Mouse (Mus musculus): ENCODE results near the gene Myl4. TPM values are rescaled to one million over a fixed set of nuclear protein-coding genes. Genes with fewer than 3 reads are reported as not detected.

Gene Myl4
- polyA plus RNA-seq, 1 experiment from 2014 or later = 4.1 TPM

DNA sequence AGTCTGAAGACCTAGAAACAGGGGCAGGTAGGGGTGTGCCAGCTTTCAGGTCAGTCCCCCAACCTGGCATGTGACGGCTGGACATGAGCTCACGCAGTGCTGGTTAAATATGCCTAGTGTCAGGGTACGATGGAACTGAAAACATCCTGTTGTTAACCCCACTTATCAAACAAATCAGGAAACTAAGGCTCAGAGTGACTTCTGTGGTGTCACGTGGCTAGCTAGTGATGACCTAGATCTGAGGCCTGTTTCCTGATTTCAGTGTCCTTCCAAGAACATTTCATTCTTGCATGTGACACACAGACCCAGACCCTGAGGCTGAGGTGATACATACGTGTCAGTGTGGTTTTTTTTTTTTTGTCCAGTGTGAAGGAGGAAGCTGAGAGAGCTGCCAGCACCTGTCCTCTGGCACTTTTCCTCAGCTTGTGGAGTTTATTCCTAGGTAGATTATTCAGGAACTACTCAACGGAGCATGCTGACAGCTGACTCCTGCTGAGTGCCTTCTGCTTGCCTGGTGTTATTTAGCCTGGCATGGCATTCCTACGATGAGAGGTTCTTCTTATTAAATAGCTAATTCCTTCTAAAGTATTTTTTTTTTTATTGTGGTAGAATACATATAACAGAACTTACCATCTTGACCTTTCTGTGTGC, 79.8 kb downstream of the Myl4 start:
- H3K27ac ChIP-seq (ENCODE audit: low read depth, low read length) = no peak overlapping the region
- no peak overlapping the region for H3K4me3 ChIP-seq (ENCODE audit: low read depth, low read length)
- no peaks in the 10 kb centered on the region for H3K27me3 ChIP-seq (ENCODE audit: control insufficient read depth, insufficient read depth, low read length)
- no peak overlapping the region for H3K9ac ChIP-seq (replicated peaks; ENCODE audit: low read depth, low read length)
- no peaks in the 10 kb centered on the region for H3K36me3 ChIP-seq (ENCODE audit: control insufficient read depth, insufficient read depth, low read length)
- no peak for ATAC-seq (ENCODE audit: low read depth)
- H3K4me1 ChIP-seq (ENCODE audit: control insufficient read depth, insufficient read depth, low read length) = no peaks in the 10 kb centered on the region
- no peak overlapping the region for H3K4me2 ChIP-seq (ENCODE audit: low read depth, low read length)
- WGBS = 78% methylated on average over 7 of the region's 7 CpGs
- no peaks in the 10 kb centered on the region for H3K9me3 ChIP-seq (ENCODE audit: control insufficient read depth, low read length)

DNA sequence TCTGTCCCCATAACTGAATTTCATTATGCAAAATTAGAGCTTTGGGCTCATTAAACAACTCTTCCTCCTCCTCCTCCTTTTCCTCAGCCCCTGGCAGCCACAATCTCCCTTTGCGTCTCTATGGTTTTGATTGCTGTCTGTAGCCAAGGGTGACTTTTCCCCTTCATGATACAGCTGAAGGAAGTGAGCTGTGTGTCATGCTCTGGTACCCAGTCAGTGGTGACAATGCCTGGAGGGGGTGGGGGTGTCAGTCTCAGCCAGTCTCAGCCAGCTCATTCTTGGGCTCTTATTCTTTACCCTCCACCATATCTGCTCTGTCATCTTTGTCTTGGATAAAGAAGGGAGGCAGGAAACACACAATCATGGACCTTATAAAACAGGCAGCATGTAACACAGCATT, 80.8 kb downstream of the Myl4 start:
- ATAC-seq (ENCODE audit: low read depth) = no peak
- H3K4me3 ChIP-seq (ENCODE audit: low read depth, low read length) = no peak overlapping the region
- no peaks in the 10 kb centered on the region for H3K9me3 ChIP-seq (ENCODE audit: control insufficient read depth, low read length)
- H3K4me1 ChIP-seq (ENCODE audit: control insufficient read depth, insufficient read depth, low read length) = no peaks in the 10 kb centered on the region
- WGBS = 57% methylated on average over 1 of the region's 1 CpGs
- H3K27me3 ChIP-seq (ENCODE audit: control insufficient read depth, insufficient read depth, low read length) = no peaks in the 10 kb centered on the region
- H3K9ac ChIP-seq (replicated peaks; ENCODE audit: low read depth, low read length) = no peak overlapping the region
- H3K36me3 ChIP-seq (ENCODE audit: control insufficient read depth, insufficient read depth, low read length) = no peaks in the 10 kb centered on the region
- no peak overlapping the region for H3K4me2 ChIP-seq (ENCODE audit: low read depth, low read length)
- H3K27ac ChIP-seq (ENCODE audit: low read depth, low read length) = no peak overlapping the region

DNA sequence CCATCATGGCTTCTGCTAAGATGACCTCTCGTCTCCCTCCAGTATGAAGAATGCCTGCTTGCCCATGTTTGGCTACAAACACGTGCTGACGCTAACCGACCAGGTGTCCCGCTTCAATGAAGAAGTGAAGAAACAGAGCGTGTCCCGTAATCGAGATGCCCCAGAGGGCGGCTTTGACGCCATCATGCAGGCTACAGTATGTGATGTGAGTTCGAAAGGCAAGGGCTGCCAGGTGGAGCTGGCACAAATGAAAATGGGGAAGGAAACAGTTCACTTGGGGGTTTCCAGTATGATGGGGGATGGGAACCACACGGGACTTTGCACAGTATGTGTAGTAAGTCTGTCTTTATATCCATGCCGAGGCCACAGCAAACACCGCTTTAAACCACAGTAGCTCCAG, 86.5 kb downstream of the Myl4 start:
- Histone ChIP-seq H3K27ac (ENCODE audit: low read depth, low read length) (no peak overlapping the region), H3K27me3 (ENCODE audit: control insufficient read depth, insufficient read depth, low read length) (no peaks in the 10 kb centered on the region), H3K9me3 (ENCODE audit: control insufficient read depth, low read length) (no peaks in the 10 kb centered on the region), H3K9ac (replicated peaks; ENCODE audit: low read depth, low read length) (no peak overlapping the region), H3K4me1 (ENCODE audit: control insufficient read depth, insufficient read depth, low read length) (no peaks in the 10 kb centered on the region), H3K4me2 (ENCODE audit: low read depth, low read length) (no peak overlapping the region), H3K36me3 (ENCODE audit: control insufficient read depth, insufficient read depth, low read length) (no peaks in the 10 kb centered on the region), H3K4me3 (ENCODE audit: low read depth, low read length) (no peak overlapping the region)
- 96% methylated on average over 14 of the region's 14 CpGs for WGBS
- ATAC-seq (ENCODE audit: low read depth) = no peak

DNA sequence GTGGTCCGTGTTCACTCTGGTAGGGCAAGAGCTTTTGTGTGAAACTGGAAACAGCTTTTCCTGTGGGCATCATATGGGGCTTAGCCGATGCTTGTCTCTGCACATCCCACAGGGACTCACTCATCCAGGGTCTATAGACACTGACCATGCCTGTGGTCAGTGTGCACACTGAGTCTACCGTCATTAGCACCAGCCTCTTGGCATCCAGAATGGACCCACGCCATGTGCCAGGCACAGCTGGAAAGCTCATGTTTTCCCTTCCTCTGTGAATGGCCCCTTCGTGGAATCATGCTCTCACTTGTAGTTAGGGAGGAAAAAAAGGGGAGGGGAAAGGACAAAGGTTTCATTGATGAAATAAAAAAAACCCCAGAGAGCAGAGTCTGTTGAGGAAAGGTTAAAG, 87.5 kb downstream of the Myl4 start:
- 51% methylated on average over 5 of the region's 5 CpGs for WGBS
- no peaks in the 10 kb centered on the region for H3K9me3 ChIP-seq (ENCODE audit: control insufficient read depth, low read length)
- no peak for ATAC-seq (ENCODE audit: low read depth)

DNA sequence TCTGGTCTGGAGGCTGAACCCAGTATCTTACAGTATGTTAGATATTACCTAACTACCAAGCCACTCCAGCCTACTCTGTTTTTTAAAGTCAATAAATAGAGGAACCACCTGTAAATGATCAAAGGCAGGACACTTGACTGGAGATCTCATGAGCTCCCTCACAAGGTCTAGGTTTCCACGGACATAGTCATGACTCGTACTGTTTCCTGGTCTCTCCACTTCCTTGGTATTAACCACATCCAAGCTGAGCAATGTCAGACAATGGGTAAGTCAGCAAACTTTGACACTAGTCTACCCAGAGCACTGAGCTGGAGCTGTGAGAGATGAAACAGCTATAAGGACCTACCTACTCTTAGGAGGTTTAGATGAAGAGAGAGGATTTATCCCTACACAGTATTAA, 88.4 kb downstream of the Myl4 start:
- Histone ChIP-seq H3K4me3 (ENCODE audit: low read depth, low read length) (no peak overlapping the region), H3K4me2 (ENCODE audit: low read depth, low read length) (no peak overlapping the region), H3K27me3 (ENCODE audit: control insufficient read depth, insufficient read depth, low read length) (no peaks in the 10 kb centered on the region), H3K9ac (replicated peaks; ENCODE audit: low read depth, low read length) (no peak overlapping the region), H3K4me1 (ENCODE audit: control insufficient read depth, insufficient read depth, low read length) (no peaks in the 10 kb centered on the region), H3K27ac (ENCODE audit: low read depth, low read length) (no peak overlapping the region), H3K36me3 (ENCODE audit: control insufficient read depth, insufficient read depth, low read length) (no peaks in the 10 kb centered on the region), H3K9me3 (ENCODE audit: control insufficient read depth, low read length) (no peaks in the 10 kb centered on the region)
- WGBS = 86% methylated on average over 2 of the region's 2 CpGs
- ATAC-seq (ENCODE audit: low read depth) = no peak

More for the DNA sequence above, 87.5 kb downstream of the Myl4 start:
- Histone ChIP-seq H3K27ac (ENCODE audit: low read depth, low read length) (no peak overlapping the region), H3K4me3 (ENCODE audit: low read depth, low read length) (no peak overlapping the region), H3K4me1 (ENCODE audit: control insufficient read depth, insufficient read depth, low read length) (no peaks in the 10 kb centered on the region), H3K4me2 (ENCODE audit: low read depth, low read length) (no peak overlapping the region), H3K9ac (replicated peaks; ENCODE audit: low read depth, low read length) (no peak overlapping the region), H3K36me3 (ENCODE audit: control insufficient read depth, insufficient read depth, low read length) (no peaks in the 10 kb centered on the region), H3K27me3 (ENCODE audit: control insufficient read depth, insufficient read depth, low read length) (no peaks in the 10 kb centered on the region)

DNA sequence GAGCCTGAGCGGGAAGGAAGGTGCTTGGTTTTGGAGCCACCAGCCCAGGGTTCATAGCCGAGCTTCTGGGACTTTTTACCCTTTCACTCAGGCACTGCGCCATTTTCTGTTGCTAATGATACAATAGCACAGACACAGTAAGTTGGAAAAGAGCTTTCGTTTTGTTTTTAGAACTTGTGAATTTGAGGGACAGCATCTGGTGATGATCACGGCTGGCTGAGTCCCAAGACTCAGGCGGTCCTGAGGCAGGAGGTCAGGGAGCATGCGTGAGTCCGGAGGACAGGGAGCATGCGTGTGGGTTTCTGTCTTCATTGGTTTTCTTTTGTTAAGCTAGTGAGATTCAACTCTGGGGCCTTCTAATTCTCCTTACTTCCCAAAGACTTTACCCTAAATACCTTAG, 89.2 kb downstream of the Myl4 start:
- Histone ChIP-seq H3K27me3 (ENCODE audit: control insufficient read depth, insufficient read depth, low read length) (no peaks in the 10 kb centered on the region), H3K27ac (ENCODE audit: low read depth, low read length) (no peak overlapping the region), H3K36me3 (ENCODE audit: control insufficient read depth, insufficient read depth, low read length) (no peaks in the 10 kb centered on the region), H3K9me3 (ENCODE audit: control insufficient read depth, low read length) (no peaks in the 10 kb centered on the region), H3K4me1 (ENCODE audit: control insufficient read depth, insufficient read depth, low read length) (no peaks in the 10 kb centered on the region), H3K4me2 (ENCODE audit: low read depth, low read length) (no peak overlapping the region), H3K9ac (replicated peaks; ENCODE audit: low read depth, low read length) (no peak overlapping the region), H3K4me3 (ENCODE audit: low read depth, low read length) (no peak overlapping the region)
- 90% methylated on average over 9 of the region's 9 CpGs for WGBS
- no peak for ATAC-seq (ENCODE audit: low read depth)

DNA sequence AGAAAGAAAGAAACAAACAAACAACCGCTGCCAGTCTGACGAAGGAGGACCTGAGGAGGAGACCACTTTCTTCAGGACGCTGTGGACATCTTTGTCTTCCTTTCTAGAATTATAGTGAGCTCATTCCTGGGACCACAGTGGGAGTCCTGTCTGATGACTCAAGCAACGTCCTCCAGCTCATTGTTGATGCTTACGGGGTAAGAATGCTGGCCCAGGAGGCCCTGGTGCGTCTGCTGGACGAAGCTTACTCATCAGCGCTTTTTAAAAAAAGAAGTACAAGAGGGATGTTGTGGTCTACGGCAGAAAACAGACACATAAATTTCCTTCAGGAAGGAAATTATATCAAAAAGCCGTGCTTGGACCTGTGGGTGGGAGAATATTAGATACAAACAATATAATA, 90.4 kb downstream of the Myl4 start:
- Histone ChIP-seq H3K9ac (replicated peaks; ENCODE audit: low read depth, low read length) (no peak overlapping the region), H3K4me3 (ENCODE audit: low read depth, low read length) (no peak overlapping the region), H3K27me3 (ENCODE audit: control insufficient read depth, insufficient read depth, low read length) (no peaks in the 10 kb centered on the region), H3K4me1 (ENCODE audit: control insufficient read depth, insufficient read depth, low read length) (no peaks in the 10 kb centered on the region), H3K36me3 (ENCODE audit: control insufficient read depth, insufficient read depth, low read length) (no peaks in the 10 kb centered on the region), H3K4me2 (ENCODE audit: low read depth, low read length) (no peak overlapping the region), H3K9me3 (ENCODE audit: control insufficient read depth, low read length) (no peaks in the 10 kb centered on the region), H3K27ac (ENCODE audit: low read depth, low read length) (no peak overlapping the region)
- ATAC-seq (ENCODE audit: low read depth) = no peak
- 73% methylated on average over 10 of the region's 10 CpGs for WGBS

DNA sequence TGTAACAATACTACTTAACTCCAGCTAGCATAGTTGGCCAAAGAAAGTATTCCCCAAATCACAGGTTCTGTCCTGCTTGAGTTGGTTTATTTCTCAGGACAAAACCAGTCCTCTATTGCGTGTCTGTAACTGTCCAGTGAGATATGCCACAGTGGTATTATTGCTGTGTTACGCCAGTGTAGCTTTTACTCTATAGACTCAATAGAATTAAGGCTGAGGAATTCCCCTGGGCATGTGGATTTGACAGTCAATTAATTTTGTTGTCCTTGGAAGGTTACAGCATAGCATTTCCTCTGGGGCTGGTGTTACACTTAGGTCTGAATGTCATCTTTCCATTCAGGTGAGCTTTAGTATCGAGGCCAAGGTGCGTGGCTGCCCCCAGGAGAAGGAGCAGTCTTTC, 92.8 kb downstream of the Myl4 start:
- no peak for ATAC-seq (ENCODE audit: low read depth)
- Histone ChIP-seq H3K9ac (replicated peaks; ENCODE audit: low read depth, low read length) (no peak overlapping the region), H3K27me3 (ENCODE audit: control insufficient read depth, insufficient read depth, low read length) (no peaks in the 10 kb centered on the region), H3K4me2 (ENCODE audit: low read depth, low read length) (no peak overlapping the region), H3K27ac (ENCODE audit: low read depth, low read length) (no peak overlapping the region), H3K36me3 (ENCODE audit: control insufficient read depth, insufficient read depth, low read length) (no peaks in the 10 kb centered on the region), H3K9me3 (ENCODE audit: control insufficient read depth, low read length) (no peaks in the 10 kb centered on the region), H3K4me3 (ENCODE audit: low read depth, low read length) (no peak overlapping the region), H3K4me1 (ENCODE audit: control insufficient read depth, insufficient read depth, low read length) (no peaks in the 10 kb centered on the region)
- 68% methylated on average over 4 of the region's 4 CpGs for WGBS

Data from neural tube, embryonic 14.5 days (tissue).